Mouse (Mus musculus) embryonic facial prominence, embryonic 10.5 days (tissue): Measurements from ENCODE around the gene Foxd2. TPM values are rescaled to one million over a fixed set of nuclear protein-coding genes. Genes with fewer than 3 reads are reported as not detected.
A peak's percentile ranks its signal among the peaks of the same experiment; 100 is the strongest.

Experiments
- DNase-seq: peaks from one replicate; pipeline ENCODE4 v3.0.0-alpha.2; 2017; ENCODE audit warnings: low spot score
- H3K27ac ChIP-seq: fragments of 300-500 bp; sonication (generic); replicated peaks from 2 replicates; pipeline ENCODE4 v1.5.1; 2016; ENCODE audit warnings: mild to moderate bottlenecking
- H3K27me3 ChIP-seq: fragments of 300-500 bp; sonication (generic); replicated peaks from 2 replicates; pipeline ENCODE4 v1.6.1; 2016; ENCODE audit warnings: low read depth, mild to moderate bottlenecking; ENCODE audit not compliant: poor library complexity, severe bottlenecking
- H3K36me3 ChIP-seq: fragments of 300-500 bp; sonication (generic); replicated peaks from 2 replicates; pipeline ENCODE4 v1.6.1; 2016; ENCODE audit warnings: mild to moderate bottlenecking, moderate library complexity
- H3K4me1 ChIP-seq: fragments of 300-500 bp; sonication (generic); 2 replicates; pipeline ENCODE4 v1.6.1; 2016
- H3K4me3 ChIP-seq: fragments of 300-500 bp; sonication (generic); 2 replicates; pipeline ENCODE4 v1.5.1; 2016; ENCODE audit warnings: mild to moderate bottlenecking, moderate library complexity
- H3K9me3 ChIP-seq: fragments of 300-500 bp; sonication (generic); 2 replicates; pipeline ENCODE4 v1.6.1; 2016; ENCODE audit warnings: mild to moderate bottlenecking
- WGBS: fragments of 180-500 bp; shearing (Covaris S2); methylation state at CpG from one replicate; pipeline ENCODE4 v1.1.7; 2016; 5-methylcytosine and 5-hydroxymethylcytosine counted together
- polyA plus RNA-seq: library from polyadenylated mRNA; unstranded; fragments of >200 nt; fragmentation: Nextera tagmentation; extraction: Ambion mirVana; gene quantifications from 2 replicates; pipeline ENCODE4 v1.2.1, GENCODE M21; 2016

Foxd2 gene
- polyA plus RNA-seq, 1 experiment from 2014 or later: 4.8 TPM

DNA sequence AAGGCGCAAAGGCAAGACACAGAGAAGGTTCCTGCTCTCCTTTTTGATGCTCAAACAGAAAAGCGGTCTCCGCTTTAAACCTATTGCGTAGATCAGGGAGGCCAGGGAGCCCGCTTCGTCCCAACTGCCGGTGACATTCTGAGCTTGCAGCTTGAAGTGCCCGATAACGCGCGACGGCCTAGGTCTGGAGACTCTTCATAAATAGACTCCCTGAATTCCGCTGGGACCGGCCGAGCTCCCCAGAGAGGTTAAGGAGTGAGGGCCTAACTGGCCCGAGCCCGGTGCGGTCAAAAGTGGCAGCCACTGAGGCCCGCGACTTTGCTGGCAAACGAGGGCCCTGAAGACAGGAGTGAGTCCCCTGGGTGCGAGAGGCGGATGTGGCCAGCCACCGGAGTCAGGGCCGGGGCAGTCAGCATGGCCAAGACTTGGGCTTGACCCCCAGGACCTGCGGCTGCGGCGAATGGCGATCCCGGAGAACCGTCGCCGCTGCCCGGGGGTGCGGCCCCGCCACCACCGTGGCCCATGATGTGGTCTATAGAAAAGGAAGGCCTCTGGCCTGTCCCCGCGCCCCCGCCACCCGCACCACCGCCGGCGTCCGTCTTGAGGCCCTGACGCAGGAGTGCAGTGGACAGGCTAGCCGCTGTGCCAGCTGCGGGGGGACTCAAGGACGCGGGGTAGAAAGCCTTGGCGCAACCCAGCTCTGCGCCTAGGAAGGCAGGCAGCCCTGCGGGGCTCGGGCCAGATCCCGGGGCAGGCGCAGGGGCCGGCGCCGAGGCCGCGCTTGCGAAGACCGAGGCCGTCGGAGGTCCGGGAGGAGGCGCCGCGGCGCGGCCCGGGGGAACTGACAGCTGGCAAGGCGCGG is 1.4 kb downstream of the Foxd2 start:
- DNase-seq: peak; percentile 64
- peak overlapping the region; percentile 92 for H3K27ac ChIP-seq
- no peaks in the 10 kb centered on the region; the same call in 1 of the 2 replicates for H3K36me3 ChIP-seq
- H3K9me3 ChIP-seq: no peaks in the 10 kb centered on the region
- H3K4me1 ChIP-seq: peaks cover 80% of the 10 kb centered on the region
- peak overlapping the region; percentile 75 for H3K4me3 ChIP-seq
- peaks cover 100% of the 10 kb centered on the region for H3K27me3 ChIP-seq
- under 1% methylated on average over 74 of the region's 74 CpGs for WGBS

DNA sequence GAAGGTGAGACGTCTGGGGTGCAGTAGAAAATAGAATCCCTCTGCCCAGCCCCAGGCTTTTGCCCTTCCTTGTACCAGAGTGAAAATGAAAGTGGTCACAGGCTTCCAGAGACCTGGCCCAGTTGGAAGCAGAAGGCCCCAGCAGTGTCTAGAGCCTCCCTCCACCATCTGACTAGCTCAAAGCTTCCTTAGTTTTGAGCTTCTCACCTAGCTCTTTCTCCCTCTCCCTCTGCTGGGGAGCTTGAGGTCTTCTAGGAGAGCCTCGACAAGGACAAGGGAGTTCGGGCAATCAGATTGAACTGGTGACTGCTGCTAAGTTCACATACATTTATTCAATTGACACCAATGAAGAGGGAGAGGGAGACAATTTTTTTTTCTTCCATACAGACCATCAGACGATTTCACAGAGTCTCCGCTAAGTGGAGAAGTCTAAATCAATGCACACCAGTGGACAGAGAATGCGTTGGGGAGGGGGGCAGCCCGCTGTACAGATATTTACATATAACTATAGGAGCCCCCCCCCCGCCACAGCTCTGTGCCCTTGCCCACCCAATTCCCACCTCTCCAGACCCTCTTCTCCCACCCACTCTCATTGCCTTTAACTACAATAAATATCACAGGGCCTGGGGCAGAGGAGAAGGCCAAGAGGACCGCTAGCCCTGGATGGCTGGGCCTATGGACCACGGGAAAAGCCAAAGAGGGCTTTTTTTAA is 2.5 kb downstream of the Foxd2 start:
- no peaks in the 10 kb centered on the region; the same call in 1 of the 2 replicates for H3K36me3 ChIP-seq
- DNase-seq: peak; percentile 37
- peak overlapping the region; percentile 75 for H3K4me3 ChIP-seq
- no peaks in the 10 kb centered on the region for H3K9me3 ChIP-seq
- peaks cover 100% of the 10 kb centered on the region for H3K27me3 ChIP-seq
- peak overlapping the region; percentile 92 for H3K27ac ChIP-seq
- peaks cover 83% of the 10 kb centered on the region for H3K4me1 ChIP-seq
- WGBS: 6% methylated on average over 10 of the region's 10 CpGs

DNA sequence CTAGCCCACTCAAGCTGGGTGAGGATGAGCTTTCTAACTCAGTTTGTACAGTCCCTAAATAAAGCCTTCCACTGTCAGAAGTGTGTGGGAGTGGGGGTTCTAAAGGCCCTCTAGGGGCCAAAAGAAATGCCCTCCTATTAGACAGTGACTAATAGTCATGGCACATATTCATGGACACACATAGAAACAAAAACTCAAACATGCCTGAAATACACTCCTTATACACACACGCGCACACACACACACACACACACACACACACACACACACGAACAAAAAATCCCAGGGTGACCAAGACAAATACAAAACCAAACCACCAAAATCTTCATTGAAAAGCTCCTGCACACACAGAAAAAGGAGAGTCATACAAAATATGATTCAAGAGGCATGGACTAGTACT is 3.2 kb downstream of the Foxd2 start:
- Histone ChIP-seq H3K4me3 (peak overlapping the region; percentile 75), H3K9me3 (no peaks in the 10 kb centered on the region), H3K4me1 (peaks cover 86% of the 10 kb centered on the region), H3K27me3 (peaks cover 100% of the 10 kb centered on the region), H3K27ac (0 out of 2 replicates have a peak overlapping the region, but pooled peaks have one; percentile 92), H3K36me3 (no peaks in the 10 kb centered on the region; the same call in 1 of the 2 replicates)
- WGBS: 49% methylated on average over 3 of the region's 3 CpGs
- DNase-seq: no peak

GRCm38 (mm10) chr4:114903422-114903782 is 5.3 kb downstream of the Foxd2 start:
- DNase-seq: peak; percentile 61
- Histone ChIP-seq H3K27ac (peak overlapping the region; percentile 76; the same call in 1 of the 2 replicates), H3K9me3 (no peaks in the 10 kb centered on the region), H3K4me1 (peaks cover 72% of the 10 kb centered on the region), H3K36me3 (no peaks in the 10 kb centered on the region; the same call in 1 of the 2 replicates), H3K27me3 (peaks cover 100% of the 10 kb centered on the region), H3K4me3 (peak overlapping the region; percentile 75)
- WGBS: under 1% methylated on average over 11 of the region's 11 CpGs

DNA sequence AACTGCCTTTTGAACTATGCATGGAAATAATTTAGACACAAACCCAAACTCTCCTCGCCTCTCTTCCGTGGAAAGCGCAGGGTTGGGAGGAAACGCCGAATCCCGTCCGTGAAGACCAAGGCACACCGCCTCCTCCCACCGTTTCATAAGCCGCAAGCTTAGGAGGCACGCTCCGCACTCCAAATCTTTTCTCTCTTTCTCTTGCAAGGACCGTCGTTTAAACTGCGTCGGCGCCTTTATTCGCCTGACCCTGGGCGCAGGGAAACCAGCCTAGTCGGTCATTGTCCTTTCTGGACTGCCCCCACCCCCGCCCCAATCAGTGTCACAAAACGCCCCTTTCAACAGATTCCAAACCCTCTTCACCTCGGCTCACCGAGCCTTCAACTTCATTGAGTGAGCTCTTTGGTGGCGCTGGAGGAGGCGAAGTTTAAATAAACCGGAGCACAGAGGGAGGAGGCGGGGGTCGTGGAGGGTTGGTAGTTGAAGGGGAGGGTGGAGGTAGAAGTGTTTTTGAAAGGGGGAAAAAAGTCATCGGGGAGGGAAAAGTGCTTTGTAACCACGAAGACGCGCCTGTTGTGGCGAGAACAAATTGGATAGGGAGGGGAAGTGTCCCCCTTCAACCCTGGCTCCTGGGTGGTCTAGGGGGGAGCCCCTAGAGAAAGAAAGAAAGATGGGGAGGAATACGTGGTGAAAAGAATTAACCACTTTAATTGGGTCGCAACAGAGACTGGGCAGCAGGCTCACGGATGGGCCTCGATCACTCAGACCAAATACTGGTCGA is 5.8 kb downstream of the Foxd2 start:
- H3K9me3 ChIP-seq: no peaks in the 10 kb centered on the region
- peak; percentile 75 for DNase-seq
- H3K27ac ChIP-seq: peak overlapping the region; percentile 76
- peaks cover 100% of the 10 kb centered on the region for H3K27me3 ChIP-seq
- peak overlapping the region; percentile 75 for H3K4me3 ChIP-seq
- peaks cover 68% of the 10 kb centered on the region for H3K4me1 ChIP-seq
- H3K36me3 ChIP-seq: no peaks in the 10 kb centered on the region; the same call in 1 of the 2 replicates
- under 1% methylated on average over 39 of the region's 39 CpGs for WGBS

DNA sequence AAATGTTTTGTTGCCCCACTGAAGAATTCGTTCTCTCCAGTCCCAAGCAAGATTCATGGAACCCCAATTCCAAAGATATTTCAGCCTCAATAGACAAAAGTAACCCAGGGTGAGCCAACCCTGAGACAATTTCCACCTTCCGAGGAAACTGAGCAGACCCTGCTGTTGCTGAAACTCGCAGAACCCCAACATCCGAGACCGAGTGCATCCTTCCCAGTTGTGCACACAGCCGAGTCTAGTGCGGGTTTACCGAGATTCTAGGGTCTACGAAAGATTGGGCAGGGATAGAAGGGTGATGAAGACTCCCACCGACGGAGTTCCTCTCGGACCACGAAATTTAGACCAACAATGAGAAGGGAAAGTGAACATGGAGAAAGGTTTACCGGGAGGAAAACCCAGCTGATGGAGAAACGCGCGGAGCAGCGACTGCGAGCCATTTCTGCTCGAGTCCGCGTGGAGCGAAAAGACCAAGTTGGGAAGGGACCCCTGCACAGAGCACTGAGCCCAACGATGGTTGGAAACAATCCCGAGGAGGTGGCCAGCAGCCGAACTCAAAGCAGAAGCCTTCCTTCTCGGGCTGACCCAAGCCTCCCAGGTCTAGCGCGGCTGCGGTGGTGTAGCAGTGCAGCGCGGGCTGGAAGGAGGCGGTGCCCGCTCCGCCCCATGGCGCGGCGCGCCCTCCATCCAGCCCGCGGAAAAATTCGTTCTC is 6.9 kb downstream of the Foxd2 start:
- peak overlapping the region; percentile 76 for H3K27ac ChIP-seq

DNA sequence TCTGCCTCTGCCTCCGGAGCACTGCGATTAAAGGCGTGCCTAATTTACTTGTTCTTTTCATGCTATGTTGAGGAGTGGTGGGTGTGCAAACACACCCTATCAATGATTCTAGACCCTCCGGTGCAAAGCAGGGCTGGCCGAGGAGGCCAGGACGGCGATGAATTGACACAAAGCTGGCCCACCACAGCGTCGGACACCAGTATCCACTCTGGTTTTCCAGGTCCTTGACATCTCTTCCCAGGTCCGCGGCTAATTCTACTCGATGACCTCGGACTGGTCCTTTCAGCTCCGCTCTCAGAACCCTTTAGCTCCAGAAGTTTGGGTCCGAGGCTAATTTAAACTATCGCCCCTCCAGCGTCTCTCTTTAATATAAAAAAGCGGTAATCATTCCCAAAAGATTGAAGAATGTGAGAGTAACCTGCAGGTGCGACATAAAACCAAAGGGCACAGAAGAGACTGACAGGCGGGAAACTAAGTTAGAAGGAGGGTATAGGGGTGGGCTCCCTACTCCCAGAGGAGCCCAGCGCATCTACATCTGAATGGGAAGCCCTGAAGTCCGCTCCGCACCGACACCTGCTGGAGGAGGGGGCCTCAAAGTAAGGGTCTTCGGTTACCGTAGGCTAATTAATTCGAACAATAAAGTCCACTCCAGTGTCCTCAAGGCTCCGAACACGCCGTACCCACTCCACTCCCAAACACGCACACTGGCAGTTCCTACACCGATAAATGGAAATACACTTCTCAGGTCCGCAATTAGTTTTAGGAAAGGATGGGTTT is 7.6 kb downstream of the Foxd2 start:
- Histone ChIP-seq H3K36me3 (no peaks in the 10 kb centered on the region), H3K9me3 (no peaks in the 10 kb centered on the region), H3K4me3 (peak overlapping the region; percentile 75), H3K27me3 (peaks cover 100% of the 10 kb centered on the region), H3K4me1 (peaks cover 56% of the 10 kb centered on the region), H3K27ac (peak overlapping the region; percentile 76)
- 2% methylated on average over 33 of the region's 33 CpGs for WGBS
- DNase-seq: peak; percentile 49

More for the DNA sequence above, 6.9 kb downstream of the Foxd2 start:
- WGBS: under 1% methylated on average over 42 of the region's 42 CpGs
- Histone ChIP-seq H3K4me3 (peak overlapping the region; percentile 75), H3K36me3 (no peaks in the 10 kb centered on the region), H3K4me1 (peaks cover 60% of the 10 kb centered on the region), H3K27me3 (peaks cover 100% of the 10 kb centered on the region), H3K9me3 (no peaks in the 10 kb centered on the region)
- peak; percentile 70 for DNase-seq

- H3K27me3 ChIP-seq: peaks cover 99% of the 10 kb centered on the region
- no peaks in the 10 kb centered on the region for H3K9me3 ChIP-seq
- no peak overlapping the region for H3K27ac ChIP-seq
- no peak for DNase-seq
- H3K4me3 ChIP-seq: peak overlapping the region; percentile 75; the same call in 1 of the 2 replicates
- H3K36me3 ChIP-seq: no peaks in the 10 kb centered on the region
- H3K4me1 ChIP-seq: peaks cover 45% of the 10 kb centered on the region
- 13% methylated on average over 3 of the region's 3 CpGs for WGBS
These were observed 8.8 kb downstream of the Foxd2 start for GRCm38 (mm10) chr4:114899885-114900284.

DNA sequence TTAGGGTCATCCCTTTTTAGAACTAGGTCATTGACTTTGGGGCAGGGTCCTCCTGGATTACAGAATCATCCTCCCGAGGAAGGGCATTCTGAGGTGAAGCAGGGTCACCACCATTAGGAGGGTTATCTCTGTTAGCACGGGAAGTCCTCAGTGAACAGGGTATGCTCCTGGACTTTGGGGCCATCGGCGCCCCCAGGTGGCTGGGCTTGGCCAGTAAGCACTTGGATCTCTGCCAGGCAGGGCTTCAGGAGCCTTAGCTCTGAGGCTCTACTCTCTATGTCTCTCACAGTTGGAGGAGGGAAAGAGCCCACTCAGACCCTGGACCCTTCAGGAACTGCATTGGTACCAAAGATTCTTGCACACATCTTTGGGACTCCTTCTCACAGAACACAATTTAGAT is 10.8 kb downstream of the Foxd2 start:
- no peak overlapping the region for H3K4me3 ChIP-seq
- no peaks in the 10 kb centered on the region for H3K9me3 ChIP-seq
- H3K36me3 ChIP-seq: no peaks in the 10 kb centered on the region
- whole genome bisulfite sequencing: 11% methylated on average over 4 of the region's 4 CpGs
- peaks cover 92% of the 10 kb centered on the region for H3K27me3 ChIP-seq
- no peak for DNase-seq
- no peak overlapping the region for H3K27ac ChIP-seq
- peaks cover 30% of the 10 kb centered on the region for H3K4me1 ChIP-seq

GRCm38 (mm10) chr4:114882232-114882631 is 26.4 kb downstream of the Foxd2 start:
- peaks cover 9% of the 10 kb centered on the region for H3K4me1 ChIP-seq
- H3K27ac ChIP-seq: no peak overlapping the region
- no peaks in the 10 kb centered on the region for H3K36me3 ChIP-seq
- H3K4me3 ChIP-seq: no peak overlapping the region
- H3K27me3 ChIP-seq: peaks cover 22% of the 10 kb centered on the region
- no peak for DNase-seq
- WGBS: 96% methylated on average over 1 of the region's 1 CpGs
- H3K9me3 ChIP-seq: no peaks in the 10 kb centered on the region

DNA sequence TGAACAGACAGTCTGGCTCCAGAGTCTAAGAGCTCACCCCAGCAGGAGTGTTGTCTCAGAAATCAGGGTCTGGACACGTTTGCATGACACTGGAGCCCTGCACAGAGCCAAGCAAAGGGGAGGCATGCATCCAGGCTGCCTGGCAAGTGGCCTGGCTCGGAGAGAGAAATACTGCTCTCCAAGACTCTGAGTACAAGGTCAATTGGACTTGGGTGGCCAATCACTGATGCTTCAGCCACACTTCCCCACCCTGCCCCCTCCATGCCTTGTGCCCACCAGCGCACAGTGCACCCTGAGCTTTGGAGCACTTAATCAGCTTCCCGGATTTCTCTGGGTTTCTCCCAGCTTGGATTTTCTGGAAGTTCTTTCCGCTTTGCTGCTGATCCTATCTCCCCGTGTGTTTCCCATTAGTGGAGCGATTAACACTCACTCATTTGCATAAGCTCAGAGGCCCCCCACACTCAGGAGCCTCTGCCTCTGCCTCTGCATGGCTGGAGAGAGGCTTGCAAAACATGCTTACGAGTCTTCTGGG is 32.2 kb downstream of the Foxd2 start:
- WGBS: 19% methylated on average over 8 of the region's 8 CpGs
- peaks cover 7% of the 10 kb centered on the region; the same call in 1 of the 2 replicates for H3K27me3 ChIP-seq
- no peaks in the 10 kb centered on the region for H3K36me3 ChIP-seq
- H3K4me1 ChIP-seq: peaks cover 13% of the 10 kb centered on the region
- peak; percentile 22 for DNase-seq
- H3K27ac ChIP-seq: no peak overlapping the region
- no peaks in the 10 kb centered on the region for H3K9me3 ChIP-seq
- H3K4me3 ChIP-seq: no peak overlapping the region
